Mouse (Mus musculus) lung, adult 2 months (tissue): Measurements from ENCODE around the gene Ccdc152.

Experiments
- CTCF ChIP-seq: fragments of 200-500 bp; IDR thresholded peaks from 2 replicates; pipeline ENCODE4 v1.5.1; 2011; ENCODE audit warnings: mild to moderate bottlenecking, low read length, control low read depth; ENCODE audit not compliant: insufficient read depth
- POLR2A ChIP-seq: fragments of 200-500 bp; IDR thresholded peaks from 2 replicates; pipeline ENCODE4 v1.6.1; 2011; ENCODE audit warnings: low read depth, mild to moderate bottlenecking, control low read depth, low read length, borderline replicate concordance; ENCODE audit errors: extremely low read depth

- no peak for TF ChIP-seq POLR2A
- no peak for TF ChIP-seq CTCF
Observed at GRCm38 (mm10) chr15:3286032-3286431, 17.3 kb downstream of the Ccdc152 start.
